Mouse (Mus musculus) E14TG2a.4 (cell line): ENCODE data around the gene E030030I06Rik.
"Not testable (repeated sequence)": the region's sequence is repeated elsewhere in the genome, so short reads cannot be mapped to it uniquely, and the experiment has no call there.

Experiments
- H3K27me3 ChIP-seq: 2 replicates; pipeline ENCODE4 v1.6.1; 2014; ENCODE audit warnings: low read length, control low read depth; ENCODE audit not compliant: insufficient read depth
- H3K36me3 ChIP-seq: 2 replicates; pipeline ENCODE4 v1.6.1; 2014; ENCODE audit warnings: low read length, control low read depth; ENCODE audit not compliant: insufficient read depth
- H3K4me1 ChIP-seq: replicated peaks from 2 replicates; pipeline ENCODE4 v1.6.1; 2014; ENCODE audit warnings: low read depth, low read length, control low read depth
- H3K4me3 ChIP-seq: replicated peaks from 2 replicates; pipeline ENCODE4 v1.5.1; 2014; ENCODE audit warnings: mild to moderate bottlenecking, low read length
- H3K9me3 ChIP-seq: 2 replicates; pipeline ENCODE4 v1.6.1; 2014; ENCODE audit warnings: low read length, control low read depth
- CTCF ChIP-seq: conservative IDR thresholded peaks from 2 replicates; pipeline ENCODE4 v1.5.1; 2014; ENCODE audit warnings: low read length
- NANOG ChIP-seq: IDR thresholded peaks from 2 replicates; pipeline ENCODE4 v1.6.1; 2014; ENCODE audit warnings: borderline replicate concordance, low read length, mixed read lengths
- POU5F1 ChIP-seq: IDR thresholded peaks from 2 replicates; pipeline ENCODE4 v1.6.1; 2014; ENCODE audit warnings: low read length, borderline replicate concordance

E030030I06Rik gene

DNA sequence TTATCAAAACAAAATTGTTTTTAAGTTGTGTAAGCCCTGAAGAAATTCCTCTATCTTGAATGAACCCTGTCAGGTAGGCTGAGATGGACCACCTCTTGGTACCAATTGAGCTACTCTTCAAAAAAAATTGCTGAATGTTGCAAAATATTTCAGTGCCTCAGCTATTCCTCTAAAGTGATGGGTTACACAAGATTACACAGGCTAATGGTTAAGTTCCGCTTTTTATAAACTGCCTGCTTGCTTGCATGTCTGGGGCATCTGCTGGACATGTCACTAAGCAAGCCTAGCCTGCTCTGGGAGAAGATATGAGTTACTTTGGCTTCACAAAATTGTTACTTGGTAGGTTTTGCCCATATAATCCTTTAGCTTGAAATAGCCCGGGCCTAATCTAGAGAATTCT, 78.9 kb downstream of the E030030I06Rik start:
- no peak overlapping the region for H3K4me3 ChIP-seq
- H3K36me3 ChIP-seq: peaks cover 3% of the 10 kb centered on the region; the same call in 1 of the 2 replicates
- TF ChIP-seq CTCF: no peak
- TF ChIP-seq NANOG: no peak
- no peak for TF ChIP-seq POU5F1
- H3K27me3 ChIP-seq: no peaks in the 10 kb centered on the region
- H3K9me3 ChIP-seq: peaks cover 30% of the 10 kb centered on the region
- H3K4me1 ChIP-seq: no peaks in the 10 kb centered on the region

GRCm38 (mm10) chr10:22067979-22068378, 81.1 kb downstream of the E030030I06Rik start, which contains the start of gene 4930444G20Rik:
Gene 4930444G20Rik, minus strand, starts transcription at chr10:22068079.
- H3K36me3 ChIP-seq, H3K27me3 ChIP-seq: not testable (repeated sequence)

More at GRCm38 (mm10) chr10:22067979-22068378, 81.1 kb downstream of the E030030I06Rik start, which contains the start of gene 4930444G20Rik:
- H3K4me1 ChIP-seq, H3K4me3 ChIP-seq: not testable (repeated sequence)
- H3K9me3 ChIP-seq: peaks cover 12% of the 10 kb centered on the region
